Mouse (Mus musculus) urinary bladder, adult 2 months (tissue): ENCODE measurements at regions not wholly inside any gene's neighbourhood (a gene's known extent, or its start where the extent isn't known, plus 50 kb on each side); places are given as distances from the start of the nearest gene placed in this dataset.

Experiments used
- DNase-seq: peaks from one replicate; pipeline ENCODE4 v3.0.0; 2022; ENCODE audit warnings: low spot score

DNA sequence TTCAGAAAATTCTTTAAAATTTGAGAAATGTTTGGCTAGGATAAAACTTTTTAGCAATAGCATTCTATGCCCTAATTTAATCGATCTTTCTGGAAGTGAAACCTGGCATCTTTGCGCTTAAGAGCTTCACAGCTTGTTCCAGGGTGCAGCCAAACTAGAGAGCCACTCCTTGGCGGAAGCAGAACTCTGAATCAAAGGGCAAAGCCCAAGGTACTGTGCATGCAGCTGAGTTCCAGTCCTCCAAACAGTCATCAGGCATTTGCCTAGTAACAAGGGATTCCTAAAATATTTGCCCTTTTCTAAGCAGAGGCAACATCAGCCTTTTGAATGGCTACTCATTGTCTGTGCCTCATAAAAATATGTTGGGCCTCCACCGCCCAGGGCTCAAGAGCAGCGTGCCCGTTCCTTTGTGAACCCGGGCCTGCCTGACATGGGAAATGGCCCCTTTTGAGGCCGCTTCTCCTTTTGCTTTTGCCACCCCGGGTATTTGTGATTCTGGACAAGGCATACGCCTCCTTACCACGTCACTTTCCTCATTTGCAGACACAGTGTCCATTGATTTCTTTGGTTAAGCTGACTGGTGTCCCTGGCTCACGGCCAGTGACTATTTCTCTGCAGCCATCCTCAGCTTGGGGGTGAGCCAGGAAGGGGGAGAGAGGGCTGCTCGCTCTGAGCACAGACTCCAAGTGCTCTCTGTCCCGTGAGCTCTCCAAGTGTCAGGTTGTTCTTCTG is 402.2 kb upstream of the Smim15 start:
- no peak for DNase-seq

DNA sequence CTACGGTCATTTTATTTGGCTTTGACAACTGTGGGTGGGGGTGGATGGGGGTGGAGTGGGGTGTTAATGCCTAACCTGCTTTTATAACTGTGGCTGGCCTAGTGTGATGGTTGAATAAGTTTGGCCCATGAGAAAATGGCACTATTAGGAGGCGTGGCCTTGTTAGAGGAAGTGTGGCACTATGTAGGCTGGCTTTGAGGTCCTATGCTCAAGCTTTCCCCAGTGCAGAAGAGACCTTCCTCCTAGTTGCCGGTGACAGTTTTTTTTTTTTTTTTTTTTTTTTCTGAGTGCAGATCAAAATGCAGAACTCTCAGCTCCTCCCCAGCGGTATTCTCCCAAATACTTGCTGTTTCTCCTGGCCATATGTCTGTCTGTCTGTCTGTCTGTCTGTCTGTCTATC is 404.6 kb upstream of the Smim15 start:
- no peak for DNase-seq

DNA sequence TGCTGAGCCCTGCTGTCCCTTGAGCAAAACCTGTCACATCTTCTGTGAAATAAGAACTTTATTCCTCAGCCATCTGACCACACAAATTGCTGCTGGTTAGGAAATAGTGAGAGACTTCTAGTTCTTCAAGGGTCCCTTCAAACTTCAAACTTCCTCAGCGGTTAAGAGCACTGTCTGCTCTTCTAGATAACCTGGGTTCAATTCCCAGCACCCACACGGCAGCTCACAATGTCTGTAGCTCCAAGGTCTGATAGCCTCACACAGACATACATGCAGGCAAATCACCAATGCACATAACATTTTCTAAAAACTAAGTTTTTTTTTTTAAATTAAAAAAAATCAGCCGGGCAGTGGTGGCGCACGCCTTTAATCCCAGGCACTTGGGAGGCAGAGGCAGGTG is 407.0 kb upstream of the Smim15 start:
- DNase-seq = no peak

DNA sequence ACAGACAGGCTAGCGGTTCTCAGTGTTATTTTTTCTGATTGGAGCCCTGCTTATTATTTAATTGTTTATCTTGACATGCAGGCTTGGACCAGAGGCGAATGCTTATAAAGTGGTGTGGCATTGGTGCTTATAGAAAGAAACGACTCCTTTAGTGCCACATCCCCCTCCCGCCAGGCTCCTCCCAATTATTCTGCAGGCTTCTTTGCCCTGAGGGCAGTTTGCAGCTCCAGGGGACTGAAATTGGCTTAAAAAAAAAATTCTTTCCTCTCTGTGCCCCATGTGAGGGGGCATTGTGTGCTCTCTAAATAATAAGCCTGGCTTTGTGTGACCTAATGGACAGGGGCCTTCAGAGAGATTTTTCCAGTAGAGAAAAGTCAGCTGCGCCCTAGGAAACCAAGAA is 409.1 kb upstream of the Smim15 start:
- no peak for DNase-seq

DNA sequence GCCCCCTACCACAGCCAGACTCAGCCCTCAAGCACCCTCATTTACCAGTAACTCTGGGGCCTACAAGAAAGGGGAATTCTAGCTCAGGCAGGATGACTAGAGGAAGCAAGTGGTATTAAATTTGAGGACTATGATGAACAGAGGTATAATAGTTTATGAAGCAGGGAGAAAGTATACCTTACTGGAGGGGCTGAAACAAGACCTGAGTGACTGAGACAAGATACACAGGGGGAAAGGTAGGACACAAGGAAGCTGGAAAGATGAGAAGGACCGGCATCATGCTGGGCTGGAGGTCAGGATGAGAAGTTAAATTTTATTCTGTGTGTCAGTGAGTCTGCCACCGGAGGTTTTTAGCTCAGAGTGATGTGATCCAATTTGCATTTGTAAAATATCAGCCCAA is 417.2 kb upstream of the Smim15 start:
- no peak for DNase-seq

DNA sequence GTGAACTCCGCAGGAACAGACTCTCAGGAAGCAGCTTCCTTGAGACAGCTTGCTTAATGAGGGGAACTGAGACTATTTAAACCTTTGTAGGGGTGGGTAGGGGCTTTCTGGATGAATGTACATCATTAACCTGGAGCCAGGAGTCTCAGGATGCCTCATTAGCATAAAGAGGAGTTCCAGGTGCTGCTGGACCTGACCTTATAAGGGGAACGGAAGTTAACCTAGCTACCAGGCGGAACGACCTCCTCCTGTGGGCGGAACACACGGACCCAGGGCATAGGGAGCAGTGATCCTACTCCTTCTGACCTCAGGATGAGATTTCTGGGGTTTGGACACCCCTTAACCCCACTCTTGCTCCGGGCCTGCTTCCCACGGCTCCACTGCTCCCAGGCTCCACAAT is 417.6 kb upstream of the Smim15 start:
- DNase-seq = no peak

DNA sequence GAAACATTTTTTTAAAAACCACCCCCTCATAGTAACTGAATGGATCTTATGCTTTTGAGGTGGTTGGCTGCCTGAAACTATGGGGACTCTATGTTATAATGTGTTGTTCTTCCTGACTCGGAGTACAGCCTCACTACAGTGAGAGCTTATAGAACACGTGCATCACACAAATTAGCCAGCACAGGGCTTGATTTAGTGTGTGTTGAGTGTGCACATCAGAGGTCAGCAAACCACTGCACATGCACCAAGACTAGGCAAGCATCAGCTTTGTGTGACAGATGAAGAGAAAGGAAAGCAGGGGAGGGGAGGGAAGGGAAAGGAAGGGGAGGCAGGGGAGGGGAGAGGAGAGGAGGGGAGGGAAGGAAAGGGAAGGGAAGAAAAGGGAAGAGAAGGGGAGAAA is 422.9 kb upstream of the Smim15 start:
- no peak for DNase-seq

DNA sequence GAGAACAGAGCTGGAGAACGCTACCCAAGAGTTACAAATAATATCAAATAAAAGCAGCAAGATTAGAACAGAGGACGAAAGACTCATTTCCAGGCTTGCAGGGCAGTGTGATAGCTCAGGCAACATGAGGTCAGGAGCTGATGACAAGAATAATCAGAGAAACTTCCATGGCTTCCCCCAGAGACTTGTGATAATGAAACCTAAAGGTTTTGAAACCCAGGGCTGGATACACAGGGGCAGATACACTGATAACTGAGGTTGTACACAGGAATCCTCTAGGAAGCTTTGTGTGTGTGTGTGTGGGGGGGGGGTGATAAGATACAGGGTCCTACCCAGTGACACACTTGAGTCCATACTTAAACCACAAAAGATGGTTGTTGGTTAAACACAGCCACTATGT is 423.4 kb upstream of the Smim15 start:
- DNase-seq = no peak

DNA sequence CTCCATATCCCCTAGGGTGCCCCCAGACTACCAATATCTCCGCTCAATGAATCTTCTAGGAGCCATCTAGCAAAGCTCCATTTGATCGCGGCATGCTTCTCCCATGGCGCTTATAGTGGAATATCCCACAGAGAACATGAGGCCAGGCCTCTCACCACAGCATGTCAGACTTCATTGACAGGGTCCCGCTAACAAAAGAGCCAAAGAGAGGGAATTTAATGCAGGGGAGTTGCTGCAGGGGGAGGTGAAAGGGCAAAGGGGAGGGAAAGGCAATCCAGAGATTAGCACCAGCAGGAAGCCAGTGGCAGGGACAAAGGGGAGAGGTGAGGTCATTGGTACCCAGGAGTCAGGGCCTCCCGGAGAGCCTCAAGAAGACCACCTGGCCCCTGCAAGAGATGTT is 424.0 kb upstream of the Smim15 start:
- DNase-seq = no peak

DNA sequence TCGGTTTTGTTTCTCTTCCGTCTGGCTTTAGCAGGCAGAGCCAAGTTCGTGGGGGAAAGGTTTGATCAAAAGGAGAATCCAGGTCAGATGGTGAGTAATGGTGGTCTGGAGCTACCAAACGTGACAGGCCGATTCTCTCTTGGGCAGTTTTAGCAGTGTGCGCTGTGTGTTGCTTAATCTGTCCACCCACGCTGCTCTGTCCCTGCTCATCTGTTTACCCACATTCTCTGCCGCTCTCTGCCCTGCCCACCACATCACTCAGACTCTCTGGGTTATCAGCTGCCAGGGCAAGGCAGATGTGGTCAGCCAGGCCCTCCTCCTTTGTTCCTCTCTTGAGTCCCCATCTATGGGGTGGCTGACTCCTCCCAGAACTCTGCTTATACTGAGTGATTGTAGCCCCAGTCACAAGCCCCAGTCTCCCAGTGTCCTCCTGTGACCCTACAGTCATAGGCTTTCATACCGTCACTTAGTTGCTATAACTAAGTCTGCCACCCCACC is 424.8 kb upstream of the Smim15 start:
- no peak for DNase-seq

DNA sequence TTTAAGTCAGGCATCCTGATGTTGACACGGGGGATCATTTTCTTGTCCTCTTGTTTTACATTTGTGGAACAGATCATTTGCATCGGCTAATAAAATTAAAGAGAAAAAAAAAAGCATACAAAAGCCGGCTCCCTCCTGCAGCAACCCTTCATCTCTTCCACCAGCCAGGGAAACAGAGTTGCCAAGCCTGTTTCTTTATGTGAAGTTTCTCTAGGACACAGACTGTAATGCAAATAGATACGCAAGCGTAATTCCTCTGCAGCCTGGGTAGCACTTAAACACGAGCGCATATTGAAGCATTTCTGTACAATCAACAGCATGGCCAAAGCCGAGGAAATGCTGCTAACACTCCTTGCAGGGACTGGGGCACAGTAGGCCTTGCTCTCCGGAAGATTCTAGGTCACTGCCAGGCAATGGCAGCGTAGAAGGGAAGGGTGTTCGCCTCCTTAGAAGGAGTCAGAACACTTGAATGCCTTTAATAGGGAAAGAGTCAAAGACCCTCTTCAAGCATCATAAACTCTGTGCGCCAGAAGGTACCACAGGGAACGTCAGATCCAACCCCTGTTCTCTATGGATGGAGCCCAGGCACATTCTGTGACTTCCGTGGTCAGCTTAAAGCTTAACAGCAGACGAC is 425.3 kb upstream of the Smim15 start:
- no peak for DNase-seq

DNA sequence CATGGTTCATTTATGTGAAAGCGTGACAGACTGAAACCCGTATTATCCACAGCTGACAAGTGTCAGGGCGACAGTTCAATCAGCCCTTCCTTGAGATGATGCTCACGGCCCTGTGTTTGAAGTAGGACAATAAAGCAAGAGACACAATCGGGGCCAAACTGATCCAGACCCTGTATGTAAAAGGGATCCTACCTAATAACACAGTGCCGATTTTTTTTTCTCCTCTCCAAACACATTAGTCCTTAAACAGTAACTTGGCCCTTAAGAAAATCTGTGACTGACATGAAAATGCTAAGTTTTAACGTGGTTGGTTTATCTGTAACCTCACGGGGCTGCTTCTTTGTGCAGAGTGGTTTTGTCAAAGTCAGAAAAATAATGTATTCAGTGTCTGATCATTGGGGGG is 425.9 kb upstream of the Smim15 start:
- DNase-seq = no peak

DNA sequence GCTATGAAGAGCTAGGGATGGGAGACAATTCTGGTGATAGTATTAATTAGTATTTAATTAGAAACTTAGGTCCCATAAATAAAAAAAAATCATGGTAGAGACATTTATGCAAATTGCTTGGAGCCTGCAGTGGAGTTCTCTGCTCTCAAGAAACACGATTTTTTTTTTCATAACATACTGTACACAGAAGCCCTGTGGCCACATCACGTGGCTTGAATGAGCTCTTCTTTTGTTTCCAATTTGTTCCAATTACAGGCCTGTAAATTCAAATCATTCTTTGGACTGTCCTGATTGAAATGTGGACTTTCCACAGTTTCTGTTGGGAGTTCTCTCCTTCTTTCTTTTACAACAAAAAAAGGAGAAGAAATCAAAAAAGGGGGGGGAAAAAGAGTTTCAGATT is 426.7 kb upstream of the Smim15 start:
- DNase-seq = no peak

DNA sequence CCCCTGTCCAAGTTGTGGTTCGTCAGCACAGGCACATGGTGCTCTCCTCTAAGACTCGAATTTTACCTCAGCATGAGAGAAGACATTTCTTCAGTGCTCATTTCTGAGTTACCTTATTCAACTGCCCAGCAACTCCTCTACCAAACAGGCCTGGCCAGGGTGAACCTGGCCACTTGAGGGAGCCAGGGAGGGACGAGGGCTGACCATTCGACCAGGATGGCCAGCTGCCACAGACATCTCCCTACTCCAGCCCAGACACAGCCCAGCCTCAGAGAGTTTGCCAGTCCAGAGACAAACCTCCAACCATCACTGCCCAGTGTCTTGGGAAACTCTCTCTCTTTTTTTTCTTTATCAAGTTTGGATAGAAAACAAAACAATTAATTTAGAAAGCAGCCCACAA is 427.5 kb upstream of the Smim15 start:
- DNase-seq = no peak

DNA sequence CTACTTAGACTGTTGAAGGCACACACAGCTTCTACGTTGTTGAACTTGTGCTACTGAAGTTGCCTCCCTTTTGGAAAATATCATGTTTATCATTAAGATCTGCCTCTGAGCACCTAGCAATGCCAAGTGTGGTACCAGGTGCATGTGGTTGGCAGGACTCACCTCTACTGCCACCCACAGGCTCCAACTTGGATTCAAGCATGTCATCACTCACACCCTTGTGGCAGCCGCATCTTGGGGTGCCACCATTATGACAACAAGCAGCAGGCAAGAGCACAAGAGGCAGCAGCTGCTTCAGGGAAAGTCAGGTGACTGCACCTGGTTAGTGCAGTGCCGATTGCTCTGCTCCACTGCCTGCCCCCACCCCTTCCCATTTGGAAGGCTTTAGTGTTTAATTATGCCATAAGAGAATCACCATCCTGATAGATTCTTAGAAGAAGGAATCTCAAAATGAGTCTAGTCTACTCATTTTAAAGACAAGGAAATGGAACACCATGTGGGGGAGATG is 435.2 kb upstream of the Smim15 start:
- DNase-seq = no peak

DNA sequence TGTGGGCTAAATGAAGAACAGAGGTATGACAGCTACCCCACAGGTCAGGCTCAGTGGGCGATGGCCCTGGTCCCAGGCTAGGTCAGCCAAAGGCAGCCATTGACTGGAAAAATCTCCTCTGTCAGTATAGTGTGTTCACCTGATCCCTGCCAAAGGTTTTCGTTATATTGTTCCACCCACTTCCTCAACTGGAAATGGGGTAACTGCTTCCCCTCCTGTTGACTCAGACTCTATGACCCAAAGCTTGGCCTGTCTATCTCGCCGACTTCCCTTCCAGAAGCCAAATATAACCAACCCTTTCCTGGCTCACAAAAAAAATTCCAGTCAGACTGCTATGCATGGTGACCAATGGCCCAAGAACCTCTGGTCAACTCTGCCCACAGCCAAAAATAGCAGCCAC is 437.0 kb upstream of the Smim15 start:
- no peak for DNase-seq

DNA sequence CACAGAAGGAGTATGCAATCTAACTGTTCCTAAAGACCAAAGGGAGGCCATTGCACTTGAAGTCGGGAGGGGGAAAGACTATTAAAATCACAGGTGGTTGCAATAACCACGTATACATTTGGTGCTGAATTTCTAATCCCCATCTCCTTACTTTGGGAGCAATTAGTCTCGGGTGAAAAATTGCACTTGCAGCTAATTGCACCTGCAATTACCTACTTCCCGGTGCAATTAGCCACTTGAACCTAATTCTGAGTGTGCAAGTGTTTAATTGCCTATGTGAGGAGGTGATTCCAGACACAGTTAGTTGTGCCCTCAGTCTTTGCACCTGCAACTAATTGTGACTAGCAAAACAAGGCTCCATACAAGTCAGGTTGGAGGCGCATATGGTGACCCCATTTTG is 442.1 kb upstream of the Smim15 start:
- no peak for DNase-seq

DNA sequence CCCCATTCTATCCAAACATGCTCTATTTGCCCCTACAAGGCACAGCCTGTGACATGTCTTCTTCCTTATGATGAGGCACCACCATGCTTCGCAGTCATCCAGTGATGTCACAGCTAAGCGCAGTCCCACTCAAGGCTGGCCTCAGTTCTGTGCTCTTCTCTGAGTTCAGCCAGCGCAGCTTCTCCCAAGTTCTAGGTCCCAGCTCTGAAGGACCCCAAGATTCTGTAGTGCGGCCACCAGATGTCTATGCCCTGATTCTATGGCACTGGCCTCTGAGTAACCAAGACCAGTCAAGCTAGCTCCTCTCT is 443.2 kb upstream of the Smim15 start:
- no peak for DNase-seq

DNA sequence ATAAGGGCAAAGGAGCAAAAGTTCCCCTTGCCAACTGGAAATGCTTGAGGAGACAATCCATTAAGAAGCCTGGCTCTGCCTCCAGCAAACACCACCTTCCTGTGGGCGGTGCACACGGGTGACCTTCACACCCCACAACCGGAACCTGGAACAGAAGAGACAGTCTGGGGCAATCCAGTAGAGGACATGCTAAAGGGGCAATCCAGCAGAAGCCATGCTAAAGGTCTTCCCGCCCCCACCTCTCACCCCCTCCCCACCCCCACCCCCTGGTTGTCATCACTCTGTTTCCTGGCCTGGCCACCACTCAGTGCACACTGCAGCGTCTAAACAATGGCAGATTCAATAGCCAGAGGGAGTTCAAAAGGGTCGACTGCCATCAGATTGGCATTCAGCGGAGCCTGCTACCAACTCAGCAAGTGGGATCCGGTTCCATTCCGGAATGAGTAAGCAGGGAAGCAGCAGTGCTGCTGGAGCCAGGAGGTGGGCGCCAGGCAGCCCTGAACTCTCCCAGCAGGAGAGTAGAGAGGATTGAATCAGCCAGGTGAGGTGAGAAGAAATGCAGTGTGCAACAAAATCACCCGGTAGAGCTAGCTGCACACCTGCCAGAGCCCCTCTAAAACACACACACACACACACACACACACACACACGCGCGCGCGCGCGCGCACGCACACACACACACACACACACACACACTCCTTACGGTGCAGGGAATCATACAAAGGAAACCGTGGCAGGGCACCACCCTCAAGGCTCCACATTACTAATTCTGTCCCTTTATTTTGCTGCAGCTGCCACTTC is 443.7 kb upstream of the Smim15 start:
- no peak for DNase-seq

DNA sequence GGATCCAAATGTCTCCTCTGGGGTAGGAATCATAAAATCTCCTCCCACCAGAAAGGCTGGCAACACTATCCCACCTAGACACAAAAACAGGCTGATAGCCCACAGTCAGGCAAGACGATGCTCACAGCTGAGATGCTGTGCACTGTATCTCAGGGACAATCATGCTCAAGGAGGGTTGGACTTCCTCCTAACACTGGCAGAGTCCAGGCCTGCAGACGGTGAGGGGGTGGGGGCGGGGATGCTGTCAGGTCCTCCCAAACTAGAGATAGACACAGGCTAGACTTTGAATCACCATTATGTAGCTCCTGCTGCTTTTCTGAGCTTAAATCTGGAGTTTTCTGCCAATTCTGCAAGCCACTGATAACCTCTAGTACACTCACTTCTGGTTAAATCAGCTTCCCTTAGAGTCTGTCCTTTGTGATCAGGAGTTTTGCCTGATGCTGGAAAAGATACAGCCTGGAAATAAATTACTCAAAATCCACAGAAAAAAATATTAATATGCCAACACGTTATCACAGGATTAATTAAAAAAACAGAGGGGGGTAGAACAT is 445.1 kb upstream of the Smim15 start:
- DNase-seq = no peak

DNA sequence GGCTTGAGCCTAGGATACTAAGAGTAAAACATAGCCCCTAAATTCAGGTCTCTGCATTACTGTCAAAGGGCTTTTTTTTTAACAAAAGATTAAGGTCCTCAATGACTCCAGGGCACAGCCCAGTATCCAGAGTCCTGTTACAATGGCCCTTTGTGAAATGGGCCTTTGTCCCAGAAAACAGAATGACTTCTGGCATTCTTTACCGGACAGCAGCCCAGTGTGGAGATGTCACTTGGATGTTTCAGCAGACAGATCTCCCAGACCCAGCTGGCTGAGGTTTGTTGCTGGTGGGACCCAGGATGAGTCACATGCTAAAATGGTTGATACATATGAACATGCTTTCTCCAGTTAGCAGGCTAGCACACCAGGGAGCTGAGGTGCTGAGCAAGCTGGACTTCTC is 445.9 kb upstream of the Smim15 start:
- DNase-seq = no peak

DNA sequence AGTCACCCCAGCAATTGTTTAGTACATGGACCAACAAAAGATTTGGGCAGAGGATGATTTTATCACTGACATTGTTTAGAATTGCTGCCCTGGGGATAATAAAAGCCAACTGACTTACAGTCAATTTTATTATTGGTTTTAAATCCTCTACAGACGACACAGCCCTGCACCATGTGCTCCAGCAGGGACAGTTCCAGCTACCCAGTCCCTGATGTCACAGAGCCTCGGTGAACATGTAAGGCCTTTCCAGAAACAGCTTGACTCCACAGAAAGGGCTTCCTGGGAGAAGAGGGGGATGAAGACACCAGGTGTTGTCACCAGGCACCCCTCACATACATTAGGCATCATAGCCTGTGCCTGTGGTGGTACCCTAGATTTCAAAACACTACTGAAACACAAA is 447.0 kb upstream of the Smim15 start:
- no peak for DNase-seq

DNA sequence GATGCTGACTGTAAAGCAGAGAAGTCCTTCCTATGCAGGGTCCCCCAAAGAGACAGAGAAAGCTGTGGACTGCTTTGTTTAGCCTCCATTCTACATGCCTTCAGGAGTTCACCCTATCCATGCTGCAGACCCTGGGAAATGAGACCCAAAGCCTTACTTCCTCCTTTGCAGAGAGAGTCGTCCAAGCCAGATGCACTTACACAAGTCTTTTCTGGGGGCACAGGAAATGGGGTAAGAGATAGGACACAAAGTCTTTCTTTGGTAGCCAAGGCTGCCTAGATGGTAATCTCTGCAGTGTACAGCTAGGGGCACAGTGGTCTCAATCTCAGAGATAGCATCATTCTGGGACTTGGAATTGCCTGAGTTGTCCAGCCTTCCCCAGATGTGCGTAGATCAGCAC is 448.1 kb upstream of the Smim15 start:
- DNase-seq = no peak
